Mouse (Mus musculus) thymus, postnatal 14 days (tissue): ENCODE measurements around the gene Slc12a5.

Experiments
- DNase-seq: peaks from one replicate; pipeline ENCODE4 v3.0.0; 2021

Gene Slc12a5

GRCm38 (mm10) chr2:164986371-164987027 is 25.9 kb downstream of the Slc12a5 start:
- DNase-seq, result no peak

- no peak for DNase-seq
Measured at GRCm38 (mm10) chr2:164988777-164989176, 28.2 kb downstream of the Slc12a5 start.

- DNase-seq, result no peak
Measured at GRCm38 (mm10) chr2:164991111-164991510, 30.5 kb downstream of the Slc12a5 start.

- DNase-seq, result no peak
Measured at GRCm38 (mm10) chr2:164991808-164992207, 31.2 kb downstream of the Slc12a5 start.

- DNase-seq, result no peak
Measured at GRCm38 (mm10) chr2:164994156-164994555, 33.6 kb downstream of the Slc12a5 start.

- DNase-seq, result no peak
Measured at GRCm38 (mm10) chr2:164994659-164995428, 34.2 kb downstream of the Slc12a5 start.

- no peak for DNase-seq
Measured at GRCm38 (mm10) chr2:164995976-164996375, 35.4 kb downstream of the Slc12a5 start.

GRCm38 (mm10) chr2:164996848-164997720 is 36.5 kb downstream of the Slc12a5 start:
- no peak for DNase-seq

GRCm38 (mm10) chr2:164997721-164998428 is 37.3 kb downstream of the Slc12a5 start:
- DNase-seq, result no peak

- no peak for DNase-seq
Measured at GRCm38 (mm10) chr2:165001958-165002357, 41.4 kb downstream of the Slc12a5 start.

GRCm38 (mm10) chr2:165003108-165003507 is 42.5 kb downstream of the Slc12a5 start:
- no peak for DNase-seq

- no peak for DNase-seq
Measured at GRCm38 (mm10) chr2:165004237-165004636, 43.6 kb downstream of the Slc12a5 start.

- DNase-seq, result no peak
Measured at GRCm38 (mm10) chr2:165006813-165007212, 46.2 kb downstream of the Slc12a5 start.

GRCm38 (mm10) chr2:165007986-165008385 is 47.4 kb downstream of the Slc12a5 start:
- no peak for DNase-seq

- no peak for DNase-seq
Measured at GRCm38 (mm10) chr2:165009161-165009560, 48.6 kb downstream of the Slc12a5 start.

GRCm38 (mm10) chr2:165009581-165009980 is 49.0 kb downstream of the Slc12a5 start:
- no peak for DNase-seq

GRCm38 (mm10) chr2:165010351-165010750 is 49.7 kb downstream of the Slc12a5 start:
- DNase-seq, result no peak

- DNase-seq, result no peak
Measured at GRCm38 (mm10) chr2:165014935-165015334, 54.3 kb downstream of the Slc12a5 start.

- DNase-seq, result no peak
Measured at GRCm38 (mm10) chr2:165020490-165020889, 59.9 kb downstream of the Slc12a5 start.

GRCm38 (mm10) chr2:165027163-165027562 is 66.6 kb downstream of the Slc12a5 start:
- no peak for DNase-seq

- DNase-seq, result no peak
Measured at GRCm38 (mm10) chr2:165032533-165032932, 71.9 kb downstream of the Slc12a5 start.

GRCm38 (mm10) chr2:165033306-165033705 is 72.7 kb downstream of the Slc12a5 start:
- DNase-seq, result no peak
